Mouse (Mus musculus): Measurements from ENCODE around the gene Rbfox3. TPM values are rescaled to one million over a fixed set of nuclear protein-coding genes. Genes with fewer than 3 reads are reported as not detected.

The Rbfox3 gene
- polyA plus RNA-seq, 1 experiment from 2014 or later: 8.2 TPM

DNA sequence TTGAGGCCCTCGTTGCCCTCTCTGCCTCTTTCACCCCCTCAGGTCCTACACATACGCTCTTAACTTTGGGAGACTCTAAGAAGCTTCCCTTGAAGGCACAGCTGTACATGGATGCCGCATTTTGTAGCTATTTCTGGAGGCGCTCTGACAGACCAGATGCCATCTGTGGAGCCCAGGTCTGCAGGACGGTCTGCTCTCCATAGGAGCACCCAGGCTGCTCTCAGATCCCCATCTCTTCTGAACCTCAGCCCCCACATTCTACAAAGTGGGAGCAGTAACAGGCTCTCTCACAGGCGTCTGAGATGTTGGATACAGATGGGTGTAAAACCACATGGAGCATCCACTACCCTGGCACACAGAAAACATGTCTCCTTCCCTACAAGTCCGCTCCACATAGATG lies 218.1 kb downstream of the Rbfox3 start:
- no peaks in the 10 kb centered on the region for H3K27me3 ChIP-seq (ENCODE audit: control insufficient read depth, insufficient read depth, low read length)
- peaks cover 5% of the 10 kb centered on the region for H3K4me1 ChIP-seq (ENCODE audit: control insufficient read depth, insufficient read depth, low read length)
- ATAC-seq (ENCODE audit: low FRiP score): no peak
- no peak overlapping the region for H3K4me3 ChIP-seq (ENCODE audit: low read depth, low read length)
- no peaks in the 10 kb centered on the region for H3K36me3 ChIP-seq (ENCODE audit: control insufficient read depth, insufficient read depth, low read length)
- no peak overlapping the region for H3K9ac ChIP-seq (ENCODE audit: low read length)
- DNase-seq (ENCODE audit: low spot score, missing footprints): no peak
- H3K27ac ChIP-seq (ENCODE audit: low read depth, low read length): no peak overlapping the region
- 88% methylated on average over 7 of the region's 7 CpGs for WGBS
- no peaks in the 10 kb centered on the region for H3K9me3 ChIP-seq (ENCODE audit: control insufficient read depth, low read length)
- H3K4me2 ChIP-seq: no peak overlapping the region

DNA sequence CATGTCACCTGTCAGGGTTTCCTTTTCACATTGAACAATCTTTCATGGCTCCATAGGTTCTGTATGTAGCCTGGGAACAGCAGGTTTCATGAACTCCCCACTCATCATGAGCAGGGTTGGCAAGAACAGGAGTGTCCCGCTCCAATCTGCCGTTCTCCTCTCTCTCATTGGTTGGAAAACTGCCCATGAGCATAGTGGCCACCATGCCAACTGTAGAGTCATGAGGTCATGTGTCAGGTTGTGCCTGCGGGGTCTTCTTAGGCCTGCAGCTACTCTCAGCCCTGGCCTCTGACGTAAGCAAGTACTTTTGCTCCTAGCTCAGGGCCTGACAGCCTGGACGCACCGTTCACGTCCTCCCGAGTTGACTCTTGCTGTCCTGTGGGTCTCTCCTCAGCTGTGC lies 221.1 kb downstream of the Rbfox3 start:
- no peaks in the 10 kb centered on the region for H3K36me3 ChIP-seq (ENCODE audit: control insufficient read depth, insufficient read depth, low read length)
- no peak overlapping the region for H3K9ac ChIP-seq (ENCODE audit: low read length)
- ATAC-seq (ENCODE audit: low FRiP score): no peak
- DNase-seq (ENCODE audit: low spot score, missing footprints): no peak
- H3K27me3 ChIP-seq (ENCODE audit: control insufficient read depth, insufficient read depth, low read length): no peaks in the 10 kb centered on the region
- no peak overlapping the region for H3K4me3 ChIP-seq (ENCODE audit: low read depth, low read length)
- no peaks in the 10 kb centered on the region for H3K9me3 ChIP-seq (ENCODE audit: control insufficient read depth, low read length)
- H3K4me1 ChIP-seq (ENCODE audit: control insufficient read depth, insufficient read depth, low read length): no peaks in the 10 kb centered on the region
- H3K4me2 ChIP-seq: no peak overlapping the region
- no peak overlapping the region for H3K27ac ChIP-seq (ENCODE audit: low read depth, low read length)
- 84% methylated on average over 8 of the region's 8 CpGs for WGBS

DNA sequence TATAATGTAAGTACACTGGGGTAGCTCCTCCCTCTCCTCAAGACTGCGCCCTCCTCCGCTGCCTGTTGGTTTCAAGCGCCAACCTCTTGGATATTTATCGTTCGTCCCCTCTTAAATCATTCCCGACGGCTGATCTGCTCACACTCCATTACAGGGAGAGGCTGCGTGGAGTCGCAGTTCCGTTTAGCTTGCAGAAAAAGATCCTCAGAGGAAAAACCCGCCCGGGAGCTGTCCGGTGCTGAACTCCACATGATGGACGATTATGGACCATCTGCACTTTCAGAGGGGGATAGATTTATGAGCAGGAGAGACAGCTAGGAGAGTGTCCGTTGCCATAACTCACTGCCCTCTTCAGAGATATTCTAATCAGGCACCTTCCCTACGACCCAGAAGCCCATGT lies 226.0 kb downstream of the Rbfox3 start:
- H3K9ac ChIP-seq (ENCODE audit: low read length): no peak overlapping the region
- ATAC-seq (ENCODE audit: low FRiP score): no peak
- 15% methylated on average over 16 of the region's 16 CpGs for WGBS

DNA sequence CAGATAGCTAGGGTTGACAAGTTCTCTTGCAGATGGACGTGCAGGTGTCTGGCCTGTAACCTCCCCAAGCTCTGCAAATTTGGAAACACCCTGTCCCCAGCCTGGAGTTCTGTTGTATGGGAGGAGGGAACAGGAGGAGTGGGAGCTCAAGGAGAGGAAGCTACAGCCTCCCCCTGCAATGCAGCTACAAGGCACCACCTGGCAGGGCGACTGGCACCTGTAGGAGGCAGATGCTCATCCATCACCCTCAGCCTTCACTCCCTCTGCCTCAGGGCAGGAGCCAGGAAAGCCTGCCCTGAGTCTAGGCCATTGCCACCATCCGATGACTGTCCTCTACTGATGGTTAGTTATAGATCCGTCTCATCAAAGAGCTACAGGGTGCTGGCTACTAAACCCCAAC lies 226.7 kb downstream of the Rbfox3 start:
- 72% methylated on average over 4 of the region's 4 CpGs for WGBS
- no peaks in the 10 kb centered on the region for H3K4me1 ChIP-seq (ENCODE audit: control insufficient read depth, insufficient read depth, low read length)
- H3K9ac ChIP-seq (ENCODE audit: low read length): no peak overlapping the region
- no peaks in the 10 kb centered on the region for H3K36me3 ChIP-seq (ENCODE audit: control insufficient read depth, insufficient read depth, low read length)
- ATAC-seq (ENCODE audit: low FRiP score) (no peak), DNase-seq (ENCODE audit: low spot score, missing footprints) (no peak)
- H3K9me3 ChIP-seq (ENCODE audit: control insufficient read depth, low read length): no peaks in the 10 kb centered on the region
- H3K27ac ChIP-seq (ENCODE audit: low read depth, low read length): no peak overlapping the region
- H3K4me2 ChIP-seq: no peak overlapping the region
- H3K27me3 ChIP-seq (ENCODE audit: control insufficient read depth, insufficient read depth, low read length): no peaks in the 10 kb centered on the region
- no peak overlapping the region for H3K4me3 ChIP-seq (ENCODE audit: low read depth, low read length)

More for the DNA sequence above, 226.0 kb downstream of the Rbfox3 start:
- Histone ChIP-seq H3K36me3 (ENCODE audit: control insufficient read depth, insufficient read depth, low read length) (no peaks in the 10 kb centered on the region), H3K4me2 (no peak overlapping the region), H3K4me1 (ENCODE audit: control insufficient read depth, insufficient read depth, low read length) (no peaks in the 10 kb centered on the region), H3K27ac (ENCODE audit: low read depth, low read length) (no peak overlapping the region), H3K27me3 (ENCODE audit: control insufficient read depth, insufficient read depth, low read length) (no peaks in the 10 kb centered on the region), H3K9me3 (ENCODE audit: control insufficient read depth, low read length) (no peaks in the 10 kb centered on the region), H3K4me3 (ENCODE audit: low read depth, low read length) (no peak overlapping the region)
- peak; percentile 88 for DNase-seq (ENCODE audit: low spot score, missing footprints)

DNA sequence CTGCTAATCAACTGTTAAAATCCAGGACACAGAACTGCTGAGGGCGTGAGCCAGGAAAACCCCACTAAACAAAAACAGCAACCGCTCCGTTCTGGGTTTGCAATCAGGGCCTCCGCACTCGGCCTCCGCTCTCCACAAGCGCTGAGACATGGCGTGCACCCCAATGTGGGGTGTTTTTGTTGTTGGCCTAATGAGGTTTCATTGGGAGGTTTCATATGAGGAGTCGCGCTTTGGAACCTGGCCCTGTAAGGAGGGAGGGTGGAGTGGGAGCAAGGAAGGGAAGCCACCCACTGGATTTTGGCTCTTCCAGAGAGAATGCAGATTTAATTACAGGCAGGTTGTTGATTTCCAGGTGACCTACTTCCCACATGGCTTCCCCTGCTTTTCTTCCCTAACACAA lies 230.7 kb downstream of the Rbfox3 start:
- 84% methylated on average over 10 of the region's 10 CpGs for WGBS

DNA sequence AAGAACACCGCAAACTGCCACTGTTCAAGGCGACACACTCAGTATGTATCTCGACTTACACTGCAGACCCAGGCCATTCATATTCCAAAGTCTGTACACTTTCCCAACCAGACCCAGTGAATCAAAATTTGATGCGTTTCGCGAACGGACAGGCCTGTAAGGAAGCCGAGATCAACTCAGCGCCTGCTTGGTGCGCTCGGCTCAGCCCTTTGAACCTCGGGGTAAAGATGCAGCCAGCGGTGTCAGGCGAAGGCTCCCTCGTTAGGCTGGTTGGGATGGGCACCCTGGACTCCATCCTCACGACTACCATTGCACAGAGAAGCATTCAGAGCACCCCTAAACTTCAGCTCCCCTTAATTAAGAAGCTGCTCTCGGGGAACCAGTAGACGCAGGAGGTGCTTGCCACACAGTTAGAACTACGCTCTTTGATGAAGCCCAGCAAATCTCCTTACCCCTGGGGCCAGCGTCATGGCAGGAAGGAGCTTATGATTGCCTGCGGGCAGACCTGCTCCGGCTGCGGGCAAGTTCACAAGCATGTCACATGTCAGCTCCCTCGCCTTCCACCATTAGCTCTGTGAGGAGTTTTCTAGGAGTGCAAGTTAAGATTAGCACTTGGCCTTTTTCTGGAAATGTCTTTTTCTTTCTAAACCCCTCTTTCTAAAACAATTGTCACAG lies 231.5 kb downstream of the Rbfox3 start:
- 74% methylated on average over 24 of the region's 24 CpGs for WGBS

More for the DNA sequence above, 230.7 kb downstream of the Rbfox3 start:
- H3K36me3 ChIP-seq (ENCODE audit: control insufficient read depth, insufficient read depth, low read length): no peaks in the 10 kb centered on the region
- H3K4me2 ChIP-seq: no peak overlapping the region
- no peak overlapping the region for H3K27ac ChIP-seq (ENCODE audit: low read depth, low read length)
- no peaks in the 10 kb centered on the region for H3K9me3 ChIP-seq (ENCODE audit: control insufficient read depth, low read length)
- no peak overlapping the region for H3K9ac ChIP-seq (ENCODE audit: low read length)
- H3K27me3 ChIP-seq (ENCODE audit: control insufficient read depth, insufficient read depth, low read length): no peaks in the 10 kb centered on the region
- no peak overlapping the region for H3K4me3 ChIP-seq (ENCODE audit: low read depth, low read length)
- DNase-seq (ENCODE audit: low spot score, missing footprints) (peak; percentile 17), ATAC-seq (ENCODE audit: low FRiP score) (no peak)
- H3K4me1 ChIP-seq (ENCODE audit: control insufficient read depth, insufficient read depth, low read length): no peaks in the 10 kb centered on the region; the same call in 1 of the 2 replicates

DNA sequence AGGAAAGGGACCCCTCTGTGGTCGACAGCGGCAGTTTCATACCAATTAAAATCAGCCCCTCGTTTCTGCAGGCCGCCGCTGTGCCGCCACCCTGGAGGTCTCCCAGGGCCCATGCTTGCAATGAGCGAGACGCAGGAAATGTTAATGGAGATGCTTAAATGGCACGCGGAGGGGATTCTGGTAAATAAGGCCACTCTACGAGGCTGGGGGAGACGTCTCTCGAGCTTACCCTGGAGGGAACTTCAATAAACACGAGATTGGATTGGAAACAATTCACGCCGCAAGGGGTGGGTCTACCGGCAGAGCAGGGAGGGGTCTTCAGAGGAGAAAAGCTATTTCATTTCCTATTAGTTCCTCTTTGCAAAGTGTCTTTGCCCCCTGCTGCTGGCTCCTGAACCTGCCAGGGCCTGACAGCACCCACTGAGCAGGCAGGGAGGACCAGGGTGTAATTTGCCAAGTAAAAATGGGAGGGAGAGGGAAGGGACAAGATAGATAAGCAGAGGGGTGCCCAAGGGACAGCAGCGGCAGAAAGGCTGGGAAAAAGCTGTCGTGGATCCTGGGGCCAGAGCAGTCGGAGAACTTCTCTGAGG lies 232.8 kb downstream of the Rbfox3 start:
- Histone ChIP-seq H3K9ac (ENCODE audit: low read length) (no peak overlapping the region), H3K27ac (ENCODE audit: low read depth, low read length) (no peak overlapping the region), H3K9me3 (ENCODE audit: control insufficient read depth, low read length) (no peaks in the 10 kb centered on the region), H3K36me3 (ENCODE audit: control insufficient read depth, insufficient read depth, low read length) (no peaks in the 10 kb centered on the region), H3K4me3 (ENCODE audit: low read depth, low read length) (no peak overlapping the region), H3K4me2 (no peak overlapping the region), H3K27me3 (ENCODE audit: control insufficient read depth, insufficient read depth, low read length) (no peaks in the 10 kb centered on the region), H3K4me1 (ENCODE audit: control insufficient read depth, insufficient read depth, low read length) (no peaks in the 10 kb centered on the region; the same call in 1 of the 2 replicates)
- ATAC-seq (ENCODE audit: low FRiP score): no peak
- WGBS: 34% methylated on average over 20 of the region's 20 CpGs
- no peak for DNase-seq (ENCODE audit: low spot score, missing footprints)

More for the DNA sequence above, 231.5 kb downstream of the Rbfox3 start:
- no peak for ATAC-seq (ENCODE audit: low FRiP score)
- H3K9ac ChIP-seq (ENCODE audit: low read length): no peak overlapping the region
- DNase-seq (ENCODE audit: low spot score, missing footprints): peak; percentile 84
- H3K9me3 ChIP-seq (ENCODE audit: control insufficient read depth, low read length): no peaks in the 10 kb centered on the region
- no peaks in the 10 kb centered on the region; the same call in 1 of the 2 replicates for H3K4me1 ChIP-seq (ENCODE audit: control insufficient read depth, insufficient read depth, low read length)
- H3K4me2 ChIP-seq: no peak overlapping the region
- no peak overlapping the region for H3K4me3 ChIP-seq (ENCODE audit: low read depth, low read length)
- no peak overlapping the region; the same call in 1 of the 2 replicates for H3K27ac ChIP-seq (ENCODE audit: low read depth, low read length)
- H3K27me3 ChIP-seq (ENCODE audit: control insufficient read depth, insufficient read depth, low read length): no peaks in the 10 kb centered on the region
- no peaks in the 10 kb centered on the region for H3K36me3 ChIP-seq (ENCODE audit: control insufficient read depth, insufficient read depth, low read length)

DNA sequence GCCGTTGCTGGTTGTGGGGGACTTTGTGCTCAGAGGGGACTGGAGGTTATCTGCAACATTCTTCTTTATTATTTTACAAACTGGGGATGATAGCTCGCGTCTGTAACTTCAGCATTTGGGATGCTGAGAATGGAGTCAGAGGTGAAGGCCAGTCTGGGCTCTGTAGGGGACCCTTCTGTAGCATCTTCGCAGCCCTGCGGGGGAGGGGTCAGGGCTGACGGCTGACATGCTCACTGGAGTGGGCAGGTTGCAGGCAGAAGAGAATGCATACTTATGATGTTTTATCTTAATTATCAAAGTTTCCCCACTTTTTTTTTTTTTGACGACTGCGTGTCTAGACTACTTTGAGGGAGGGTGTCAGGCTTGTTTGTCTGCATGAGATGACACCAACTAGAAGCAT lies 234.1 kb downstream of the Rbfox3 start:
- WGBS: 63% methylated on average over 8 of the region's 8 CpGs
- no peak overlapping the region for H3K9ac ChIP-seq (ENCODE audit: low read length)
- H3K4me2 ChIP-seq: no peak overlapping the region
- H3K9me3 ChIP-seq (ENCODE audit: control insufficient read depth, low read length): no peaks in the 10 kb centered on the region
- no peaks in the 10 kb centered on the region; the same call in 1 of the 2 replicates for H3K4me1 ChIP-seq (ENCODE audit: control insufficient read depth, insufficient read depth, low read length)
- DNase-seq (ENCODE audit: low spot score, missing footprints) (no peak), ATAC-seq (ENCODE audit: low FRiP score) (no peak)
- H3K27ac ChIP-seq (ENCODE audit: low read depth, low read length): no peak overlapping the region
- H3K27me3 ChIP-seq (ENCODE audit: control insufficient read depth, insufficient read depth, low read length): no peaks in the 10 kb centered on the region
- no peak overlapping the region for H3K4me3 ChIP-seq (ENCODE audit: low read depth, low read length)
- H3K36me3 ChIP-seq (ENCODE audit: control insufficient read depth, insufficient read depth, low read length): no peaks in the 10 kb centered on the region

DNA sequence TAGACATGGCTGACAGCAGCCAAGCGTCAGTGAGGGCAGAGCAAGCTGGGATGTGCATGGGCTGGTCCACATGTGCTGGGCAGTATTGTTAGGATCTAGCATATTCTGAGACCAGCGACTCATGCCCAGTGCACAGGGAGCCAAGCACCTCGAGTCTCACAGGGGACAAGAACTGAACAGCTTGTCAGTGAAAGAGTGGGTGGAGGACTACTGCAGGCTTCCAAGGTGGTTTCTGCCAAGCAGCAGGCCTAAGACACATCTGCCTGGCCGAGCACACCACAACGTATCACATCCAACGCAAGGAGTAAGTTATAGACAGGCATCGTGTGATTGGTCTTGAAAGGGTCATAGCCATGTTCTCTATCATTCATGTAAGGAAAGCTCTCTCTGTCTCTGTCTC lies 235.0 kb downstream of the Rbfox3 start:
- Histone ChIP-seq H3K36me3 (ENCODE audit: control insufficient read depth, insufficient read depth, low read length) (no peaks in the 10 kb centered on the region), H3K9me3 (ENCODE audit: control insufficient read depth, low read length) (no peaks in the 10 kb centered on the region), H3K4me1 (ENCODE audit: control insufficient read depth, insufficient read depth, low read length) (no peaks in the 10 kb centered on the region; the same call in 1 of the 2 replicates), H3K4me2 (no peak overlapping the region), H3K27ac (ENCODE audit: low read depth, low read length) (no peak overlapping the region), H3K4me3 (ENCODE audit: low read depth, low read length) (no peak overlapping the region), H3K9ac (ENCODE audit: low read length) (no peak overlapping the region), H3K27me3 (ENCODE audit: control insufficient read depth, insufficient read depth, low read length) (no peaks in the 10 kb centered on the region)
- 81% methylated on average over 7 of the region's 7 CpGs for WGBS
- no peak for ATAC-seq (ENCODE audit: low FRiP score)
- DNase-seq (ENCODE audit: low spot score, missing footprints): no peak
